Mouse (Mus musculus): ENCODE measurements around the gene Rabgap1l.

DNA sequence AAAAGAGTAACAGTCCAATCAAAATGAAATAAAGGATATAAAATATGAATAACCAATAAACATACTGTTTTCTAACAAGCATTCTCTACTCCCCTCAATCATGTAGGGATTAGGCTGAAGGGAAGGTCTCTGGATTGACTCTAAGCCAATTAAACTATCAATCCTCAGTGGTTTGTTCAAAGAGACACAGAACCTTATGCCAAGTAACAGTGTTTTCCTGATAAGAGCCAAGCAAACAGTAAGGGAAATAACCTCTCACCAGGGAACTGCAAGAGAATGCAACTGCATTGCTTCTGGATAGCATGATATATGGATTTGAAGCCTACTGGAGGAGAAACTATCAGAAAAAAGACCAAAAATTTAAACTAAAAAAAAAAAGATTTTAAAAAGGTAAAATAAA, 37.7 kb downstream of the Rabgap1l start:
- TF ChIP-seq POLR2A (IDR thresholded peaks at IDR 0.05; ENCODE audit: extremely low read depth, insufficient read depth, low read length): no peak
- no peak for TF ChIP-seq CTCF (IDR thresholded peaks at IDR 0.05; ENCODE audit: extremely low read depth, insufficient read depth, low read length)

Data from cortical plate, adult 2 months (tissue).